Mouse (Mus musculus): ENCODE measurements around the gene Elof1.

DNA sequence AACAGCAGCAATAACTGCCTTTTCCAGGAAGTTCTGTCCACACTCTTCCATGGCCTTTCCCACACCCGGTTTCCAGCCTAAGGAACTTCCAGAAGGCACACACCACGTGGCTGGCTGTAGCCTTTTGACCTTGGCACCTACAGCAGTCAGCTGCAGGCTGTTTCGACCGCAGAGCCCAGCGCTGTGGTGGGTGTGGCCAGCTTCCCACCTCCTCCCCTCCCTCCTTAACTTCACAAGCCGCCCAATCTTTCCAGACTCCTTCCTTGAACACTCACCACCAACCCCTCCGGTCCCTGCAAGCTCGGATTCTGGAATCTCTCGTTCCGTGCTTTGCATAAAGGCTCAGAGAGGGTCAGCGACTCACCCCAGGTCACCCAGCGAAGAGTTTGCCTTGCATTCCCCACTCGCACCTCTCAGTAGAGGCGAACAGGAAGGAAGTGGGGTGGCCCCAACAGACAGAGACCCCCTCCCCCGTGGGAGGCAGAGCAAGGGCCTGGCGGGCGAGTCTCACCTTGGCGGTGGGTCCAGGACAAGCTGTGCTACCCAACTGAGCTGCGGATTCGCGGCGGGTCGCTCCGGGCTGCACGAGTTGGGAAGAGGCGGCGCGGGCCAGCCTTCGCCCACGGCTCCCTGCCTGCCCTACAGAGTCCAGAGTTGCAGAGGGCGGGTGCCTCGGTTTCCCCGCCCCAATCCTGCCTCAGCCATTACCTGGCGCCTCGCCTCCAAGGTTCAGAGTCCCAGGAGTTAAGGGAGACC is 14.4 kb upstream of the Elof1 start:
- peak; percentile 91 for TF ChIP-seq EP300 (IDR thresholded peaks at IDR 0.05; ENCODE audit: insufficient read depth, low read depth, low read length)
- TF ChIP-seq CTCF (IDR thresholded peaks at IDR 0.05; ENCODE audit: low read depth, low read length): no peak
- no peak for TF ChIP-seq POLR2A (IDR thresholded peaks at IDR 0.05; ENCODE audit: insufficient read depth, low read length)

All from ES-Bruce4 (cell line).